Mouse (Mus musculus) bone marrow, adult 2 months (tissue): ENCODE results near the gene Pkd1. TPM values are rescaled to one million over a fixed set of nuclear protein-coding genes. Genes with fewer than 3 reads are reported as not detected.
A peak's percentile ranks its signal among the peaks of the same experiment; 100 is the strongest.

ENCODE experiments used
- H3K27ac ChIP-seq: fragments of 200-500 bp; 2 replicates; pipeline ENCODE4 v1.5.1; 2012; ENCODE audit warnings: low read depth, mild to moderate bottlenecking, control low read depth, inconsistent platforms, low read length; ENCODE audit not compliant: control insufficient read depth, poor library complexity, insufficient read depth
- H3K4me1 ChIP-seq: fragments of 200-500 bp; 2 replicates; pipeline ENCODE4 v1.6.1; 2011; ENCODE audit warnings: low read length; ENCODE audit not compliant: control insufficient read depth, insufficient read depth
- H3K4me3 ChIP-seq: fragments of 200-500 bp; replicated peaks from 2 replicates; pipeline ENCODE3; 2011; ENCODE audit warnings: mild to moderate bottlenecking, low read depth, low read length, control low read depth; ENCODE audit not compliant: control insufficient read depth
- CTCF ChIP-seq: fragments of 200-500 bp; IDR thresholded peaks from 2 replicates; pipeline ENCODE4 v1.5.1; 2011; ENCODE audit warnings: low read length, control low read depth; ENCODE audit not compliant: control insufficient read depth, insufficient read depth
- POLR2A ChIP-seq: fragments of 200-500 bp; IDR thresholded peaks from 2 replicates; pipeline ENCODE4 v1.6.1; 2011; ENCODE audit warnings: low read depth, mild to moderate bottlenecking, control low read depth, low read length, borderline replicate concordance; ENCODE audit not compliant: control insufficient read depth
- WGBS: fragments of 180-500 bp; shearing (Covaris S2); methylation state at CpG from one replicate; pipeline ENCODE4 v1.1.7; 2018; 5-methylcytosine and 5-hydroxymethylcytosine counted together
- polyA plus RNA-seq: library from polyadenylated mRNA; stranded (reverse); fragments of >200 nt; gene quantifications from 2 replicates; pipeline ENCODE4 v1.2.4, GENCODE M21; 2011; ENCODE audit warnings: low replicate concordance; ENCODE audit not compliant: missing spikeins, insufficient read depth, insufficient read length

Pkd1 gene
- polyA plus RNA-seq, 1 experiment = 17.9 TPM

DNA sequence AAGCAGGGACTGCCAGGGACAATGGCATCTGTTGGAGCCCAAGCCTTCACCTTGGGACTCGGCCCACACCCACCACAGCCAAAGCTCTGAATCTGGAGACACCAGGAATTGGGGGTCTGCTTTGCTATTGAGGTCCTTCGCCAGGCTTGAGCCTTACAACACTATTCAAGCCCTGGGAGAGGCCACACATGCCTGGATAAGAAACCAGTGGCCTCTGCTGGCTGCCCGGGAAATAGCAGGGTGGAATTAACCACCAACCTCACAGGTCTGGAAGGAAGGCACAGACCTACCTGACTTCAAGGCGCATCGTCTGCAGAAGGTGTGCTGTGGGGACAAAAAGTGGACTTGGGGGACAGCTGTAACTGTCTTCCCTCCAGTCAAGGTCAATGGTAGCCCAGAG lies 36.0 kb upstream of the Pkd1 start:
- no peak overlapping the region for H3K4me3 ChIP-seq
- no peak for TF ChIP-seq POLR2A
- TF ChIP-seq CTCF = peak; percentile 43; the same call in 1 of the 2 replicates
- 60% methylated on average over 5 of the region's 5 CpGs for WGBS
- no peaks in the 10 kb centered on the region for H3K4me1 ChIP-seq
- no peak overlapping the region for H3K27ac ChIP-seq

DNA sequence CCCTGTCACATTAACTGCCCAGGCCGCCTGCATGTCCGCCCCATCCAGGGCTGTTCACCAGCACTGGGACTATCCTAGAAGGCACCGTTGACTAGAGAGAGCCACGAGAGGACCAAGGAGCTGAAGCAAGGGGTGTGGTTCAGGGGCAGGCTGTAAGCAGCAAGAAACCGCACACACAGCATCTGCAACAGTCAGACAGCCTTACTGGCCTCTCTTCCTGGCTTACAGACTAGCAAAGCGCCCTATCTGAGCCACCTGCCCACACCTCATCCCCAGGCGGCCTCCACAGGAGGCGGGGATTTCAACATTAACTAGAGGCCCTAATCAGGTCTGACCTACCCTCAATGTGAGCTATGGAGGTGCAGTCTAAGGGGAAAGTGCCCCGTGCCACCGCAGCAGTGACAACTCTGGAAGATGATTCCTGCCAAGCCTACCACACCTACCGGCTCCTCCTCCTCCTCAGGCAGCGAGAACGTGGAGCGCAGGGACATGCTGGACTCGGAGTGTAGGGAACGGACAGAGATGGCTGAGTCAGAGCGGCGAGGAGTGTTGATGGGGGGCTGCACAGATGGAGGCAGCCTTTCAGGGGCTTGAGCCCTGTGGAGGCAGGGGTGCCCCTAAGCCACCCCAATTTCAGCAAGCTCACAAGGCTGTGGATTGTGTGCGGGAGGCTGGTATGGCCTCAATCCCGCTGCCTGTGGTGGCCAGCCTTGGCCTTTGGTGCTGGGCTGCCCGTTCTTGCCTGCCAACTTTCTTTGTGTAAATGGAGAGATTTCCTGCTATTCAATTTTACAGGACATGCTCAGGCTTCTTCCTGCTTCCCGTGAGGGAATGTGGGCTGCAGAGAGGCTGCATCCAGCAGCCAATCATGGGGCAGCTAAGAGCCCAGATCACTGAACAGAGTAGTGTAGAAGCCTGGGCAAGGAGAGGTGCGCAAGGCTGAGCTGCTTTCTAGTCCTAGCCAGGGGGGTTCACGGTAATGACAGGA lies 35.1 kb upstream of the Pkd1 start:
- H3K4me1 ChIP-seq = no peaks in the 10 kb centered on the region
- no peak for TF ChIP-seq CTCF
- no peak for TF ChIP-seq POLR2A
- H3K4me3 ChIP-seq = no peak overlapping the region
- H3K27ac ChIP-seq = no peak overlapping the region; the same call in 1 of the 2 replicates
- WGBS = 89% methylated on average over 24 of the region's 24 CpGs

DNA sequence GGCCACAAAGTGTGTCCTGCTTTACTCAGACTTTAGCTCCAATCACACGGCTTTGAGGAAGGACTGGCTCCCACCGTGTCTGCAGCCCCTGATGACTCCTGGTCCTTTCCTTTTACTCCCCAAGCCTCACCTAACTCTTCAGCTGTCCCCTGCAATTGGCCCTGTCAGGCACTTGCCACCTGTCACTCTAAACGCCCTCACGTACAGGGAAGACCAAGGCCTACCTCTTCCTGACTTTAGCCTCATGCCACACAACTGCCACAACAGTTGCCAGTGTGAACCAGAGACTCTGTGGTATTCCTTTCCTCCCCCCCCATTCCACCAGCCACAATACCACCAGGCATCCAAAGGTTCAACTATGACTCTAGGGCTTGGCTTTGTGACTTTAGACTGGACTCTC lies 29.2 kb upstream of the Pkd1 start:
- TF ChIP-seq CTCF (no peak), POLR2A (no peak)
- WGBS = 79% methylated on average over 4 of the region's 4 CpGs
- Histone ChIP-seq H3K4me1 (no peaks in the 10 kb centered on the region), H3K27ac (no peak overlapping the region), H3K4me3 (no peak overlapping the region)

DNA sequence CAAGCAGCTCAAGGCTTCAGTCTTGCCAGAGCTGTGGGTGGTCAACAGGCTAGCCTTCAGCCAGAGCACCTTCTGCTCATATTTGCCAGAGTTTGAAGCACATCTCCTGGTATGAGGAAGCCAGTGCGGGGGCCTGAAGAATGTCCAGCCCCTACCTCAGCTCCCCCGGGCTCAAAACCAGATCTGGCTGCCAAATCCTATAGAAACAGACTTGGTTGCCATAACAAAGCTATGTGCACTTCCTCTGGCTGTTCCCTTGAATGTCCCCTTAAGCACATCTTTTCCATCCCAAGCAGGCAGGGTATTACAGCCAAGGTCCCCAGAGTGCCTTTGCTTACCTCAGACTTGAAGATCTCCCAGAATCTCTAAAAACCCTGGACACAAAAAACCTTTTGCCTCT lies 24.9 kb upstream of the Pkd1 start:
- Histone ChIP-seq H3K27ac (no peak overlapping the region), H3K4me3 (no peak overlapping the region), H3K4me1 (peaks cover 7% of the 10 kb centered on the region)
- WGBS = 83% methylated on average over 2 of the region's 2 CpGs
- TF ChIP-seq CTCF (no peak), POLR2A (no peak)

DNA sequence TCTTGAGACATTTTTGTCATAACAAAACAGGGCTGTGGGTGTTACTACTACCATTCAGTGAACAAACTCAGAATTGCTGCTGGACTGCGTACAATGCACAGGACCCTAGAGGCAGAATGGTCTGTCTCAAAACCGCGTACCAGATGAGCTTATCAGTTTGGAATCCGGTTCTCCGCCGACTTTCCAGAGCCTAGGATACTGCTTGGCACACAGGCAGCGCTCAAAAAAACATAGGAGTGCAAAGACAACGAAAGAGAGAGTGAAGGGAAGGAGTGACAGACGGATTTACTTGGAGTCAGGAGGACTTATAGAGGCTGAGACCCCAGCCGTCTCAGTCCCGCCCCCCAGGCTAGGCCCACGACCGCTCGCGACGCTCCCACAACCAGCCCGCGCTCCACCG lies 22.3 kb upstream of the Pkd1 start:
- Histone ChIP-seq H3K27ac (peak overlapping the region; percentile 66), H3K4me1 (peaks cover 8% of the 10 kb centered on the region)
- WGBS = 1% methylated on average over 19 of the region's 19 CpGs

DNA sequence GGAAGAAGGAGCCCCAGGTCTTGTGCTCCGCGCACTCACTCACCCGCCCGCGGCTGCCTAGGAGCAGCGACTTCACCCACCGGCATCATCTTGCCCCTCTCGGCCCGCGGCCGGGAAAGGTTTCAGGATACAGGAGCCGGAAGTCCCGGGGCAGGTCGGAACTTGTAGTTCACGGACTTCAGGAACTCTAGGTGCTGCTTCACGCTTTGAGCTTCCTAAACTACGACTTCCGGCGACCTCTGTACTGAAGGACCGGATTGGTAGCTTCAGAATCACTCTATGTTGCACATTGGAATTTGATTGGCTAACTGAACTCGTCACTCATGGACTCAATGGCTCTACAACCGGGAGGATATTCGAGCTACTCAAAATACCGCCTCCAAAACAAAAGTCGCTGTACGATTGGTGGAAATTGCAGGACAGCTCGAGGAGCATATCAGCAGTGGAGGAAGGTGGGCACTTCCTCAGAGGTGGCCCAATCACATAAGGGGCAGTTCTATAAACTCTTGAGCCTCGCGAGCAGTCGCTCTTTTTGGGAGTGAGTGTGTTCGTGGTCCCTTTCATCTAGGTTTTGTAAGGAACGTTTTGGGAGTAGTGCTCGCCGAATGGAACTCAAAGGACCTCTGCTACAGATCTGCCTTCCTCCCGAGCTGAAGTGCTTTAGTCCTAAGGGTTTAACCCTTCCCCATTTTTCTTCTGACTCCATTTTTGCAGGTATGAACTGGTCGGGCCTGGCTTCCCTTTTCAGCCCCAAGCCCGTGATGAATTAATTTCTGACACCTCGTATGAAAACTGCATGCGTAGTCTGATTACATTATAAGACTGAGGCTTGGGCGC lies 21.7 kb upstream of the Pkd1 start, which contains the start of gene Traf7:
TSS of gene Traf7 (minus strand) at position 216 of the 837 bp plus-strand sequence.
- 0% methylated on average over 40 of the region's 40 CpGs for WGBS
- Histone ChIP-seq H3K4me1 (peaks cover 8% of the 10 kb centered on the region), H3K27ac (peak within 1 kb of the TSS; percentile 70), H3K4me3 (peak within 1 kb of the TSS; percentile 90)
- TF ChIP-seq CTCF (no peak), POLR2A (peak; percentile 63; the same call in 1 of the 2 replicates)

More for the DNA sequence above, 22.3 kb upstream of the Pkd1 start:
- H3K4me3 ChIP-seq = peak overlapping the region; percentile 90
- TF ChIP-seq POLR2A (no peak), CTCF (no peak)

DNA sequence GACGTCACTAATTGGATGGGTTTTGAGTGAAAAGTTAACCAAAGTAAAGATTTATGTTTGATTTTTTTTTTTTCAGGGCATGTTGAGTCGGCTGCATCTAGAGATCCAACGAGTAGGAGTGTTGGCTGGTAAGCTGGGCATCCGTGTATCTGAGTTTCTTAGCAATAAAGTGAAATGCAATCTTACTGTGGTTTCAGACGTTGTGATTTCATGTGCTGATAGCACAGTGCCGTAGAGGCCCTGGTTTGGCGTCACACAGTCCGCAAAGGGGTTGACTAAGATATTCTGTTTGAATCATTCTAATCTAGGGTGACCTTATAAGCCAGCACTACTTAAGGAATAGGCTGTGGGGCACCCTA lies 21.1 kb upstream of the Pkd1 start:
- H3K27ac ChIP-seq = peak overlapping the region; percentile 70; the same call in 1 of the 2 replicates
- TF ChIP-seq CTCF = no peak
- peaks cover 10% of the 10 kb centered on the region for H3K4me1 ChIP-seq
- peak overlapping the region; percentile 82 for H3K4me3 ChIP-seq
- 0% methylated on average over 8 of the region's 8 CpGs for WGBS

DNA sequence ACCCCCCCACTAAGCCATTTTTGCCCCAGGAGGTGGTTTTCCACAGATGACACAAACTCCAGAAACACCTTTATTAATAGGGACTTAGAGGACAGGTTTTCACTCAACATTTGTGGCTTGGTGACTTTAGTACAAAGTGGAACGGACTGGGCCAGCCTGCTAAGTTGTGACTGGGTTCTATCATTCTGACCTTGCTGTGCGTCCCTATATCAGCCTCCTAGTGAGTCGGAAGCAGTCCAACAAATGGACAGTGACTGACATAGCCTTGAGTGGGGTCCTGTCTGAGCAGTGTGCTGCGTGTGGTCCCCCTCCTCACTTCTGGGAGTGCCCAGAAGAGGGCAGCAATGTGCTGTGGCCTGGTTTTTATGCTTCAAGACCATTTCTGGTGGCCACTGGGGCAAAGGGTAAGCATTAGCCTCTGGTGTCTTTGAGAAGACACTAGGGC lies 20.6 kb upstream of the Pkd1 start:
- Histone ChIP-seq H3K4me3 (peak overlapping the region; percentile 64), H3K4me1 (peaks cover 10% of the 10 kb centered on the region), H3K27ac (peak overlapping the region; percentile 45; the same call in 1 of the 2 replicates)
- 5% methylated on average over 4 of the region's 4 CpGs for WGBS
- TF ChIP-seq POLR2A (no peak), CTCF (peak; percentile 84)
